Mouse (Mus musculus) hindbrain, embryonic 10.5 days (tissue): Measurements from ENCODE around the gene Spaca3. TPM values are rescaled to one million over a fixed set of nuclear protein-coding genes. Genes with fewer than 3 reads are reported as not detected.

Experiments
- DNase-seq: peaks from one replicate; pipeline ENCODE4 v3.0.0-alpha.2; 2017; ENCODE audit warnings: low spot score
- H3K27ac ChIP-seq: fragments of 300-500 bp; sonication (generic); 2 replicates; pipeline ENCODE4 v1.5.1; 2016; ENCODE audit warnings: mild to moderate bottlenecking, moderate library complexity
- H3K27me3 ChIP-seq: fragments of 300-500 bp; sonication (generic); 2 replicates; pipeline ENCODE4 v1.6.1; 2016; ENCODE audit warnings: mild to moderate bottlenecking; ENCODE audit not compliant: poor library complexity, insufficient read depth, severe bottlenecking
- H3K36me3 ChIP-seq: fragments of 300-500 bp; sonication (generic); 2 replicates; pipeline ENCODE4 v1.6.1; 2016; ENCODE audit warnings: mild to moderate bottlenecking, moderate library complexity
- H3K4me1 ChIP-seq: fragments of 300-500 bp; sonication (generic); replicated peaks from 2 replicates; pipeline ENCODE4 v1.6.1; 2016; ENCODE audit warnings: mild to moderate bottlenecking
- H3K4me3 ChIP-seq: fragments of 300-500 bp; sonication (generic); 2 replicates; pipeline ENCODE4 v1.5.1; 2016; ENCODE audit warnings: mild to moderate bottlenecking, moderate library complexity
- H3K9me3 ChIP-seq: fragments of 300-500 bp; sonication (generic); 2 replicates; pipeline ENCODE4 v1.6.1; 2016; ENCODE audit warnings: mild to moderate bottlenecking, moderate library complexity
- WGBS: fragments of 180-500 bp; shearing (Covaris S2); methylation state at CpG from one replicate; pipeline ENCODE4 v1.1.7; 2016; 5-methylcytosine and 5-hydroxymethylcytosine counted together
- polyA plus RNA-seq: library from polyadenylated mRNA; unstranded; fragments of >200 nt; fragmentation: Nextera tagmentation; extraction: Ambion mirVana; gene quantifications from 2 replicates; pipeline ENCODE4 v1.2.1, GENCODE M21; 2016

Spaca3 gene
- polyA plus RNA-seq, 1 experiment from 2014 or later: not detected

GRCm38 (mm10) chr11:80878026-80878425 lies 19.9 kb downstream of the Spaca3 start:
- Histone ChIP-seq H3K36me3 (no peaks in the 10 kb centered on the region), H3K9me3 (no peaks in the 10 kb centered on the region), H3K27ac (no peak overlapping the region), H3K4me3 (no peak overlapping the region), H3K27me3 (no peaks in the 10 kb centered on the region), H3K4me1 (peaks cover 7% of the 10 kb centered on the region)
- WGBS: 89% methylated on average over 2 of the region's 2 CpGs
- DNase-seq: no peak

- Histone ChIP-seq H3K27me3 (peaks cover 6% of the 10 kb centered on the region; the same call in 1 of the 2 replicates), H3K27ac (no peak overlapping the region), H3K4me3 (no peak overlapping the region), H3K36me3 (no peaks in the 10 kb centered on the region), H3K4me1 (peaks cover 2% of the 10 kb centered on the region), H3K9me3 (no peaks in the 10 kb centered on the region)
- 91% methylated on average over 7 of the region's 7 CpGs for WGBS
- no peak for DNase-seq
Measured at GRCm38 (mm10) chr11:80882229-80882810, 24.2 kb downstream of the Spaca3 start.

GRCm38 (mm10) chr11:80884521-80885231 lies 26.5 kb downstream of the Spaca3 start:
- Histone ChIP-seq H3K4me1 (peaks cover 8% of the 10 kb centered on the region; the same call in 1 of the 2 replicates), H3K9me3 (no peaks in the 10 kb centered on the region), H3K4me3 (no peak overlapping the region), H3K27ac (no peak overlapping the region), H3K36me3 (no peaks in the 10 kb centered on the region), H3K27me3 (peaks cover 16% of the 10 kb centered on the region; the same call in 1 of the 2 replicates)
- DNase-seq: no peak
- 86% methylated on average over 6 of the region's 6 CpGs for WGBS

- Histone ChIP-seq H3K4me3 (no peak overlapping the region), H3K27ac (no peak overlapping the region), H3K27me3 (peaks cover 26% of the 10 kb centered on the region; the same call in 1 of the 2 replicates), H3K4me1 (peaks cover 21% of the 10 kb centered on the region; the same call in 1 of the 2 replicates), H3K36me3 (no peaks in the 10 kb centered on the region), H3K9me3 (no peaks in the 10 kb centered on the region)
- no peak for DNase-seq
- WGBS: 87% methylated on average over 7 of the region's 7 CpGs
Measured at GRCm38 (mm10) chr11:80886365-80886764, 28.2 kb downstream of the Spaca3 start.

- DNase-seq: no peak
- Histone ChIP-seq H3K9me3 (no peaks in the 10 kb centered on the region), H3K27me3 (peaks cover 26% of the 10 kb centered on the region; the same call in 1 of the 2 replicates), H3K4me3 (no peak overlapping the region), H3K27ac (no peak overlapping the region), H3K4me1 (peaks cover 21% of the 10 kb centered on the region; the same call in 1 of the 2 replicates), H3K36me3 (no peaks in the 10 kb centered on the region)
- WGBS: 65% methylated on average over 3 of the region's 3 CpGs
Measured at GRCm38 (mm10) chr11:80887021-80887420, 28.9 kb downstream of the Spaca3 start.

GRCm38 (mm10) chr11:80889336-80890063 lies 31.3 kb downstream of the Spaca3 start:
- no peak overlapping the region for H3K4me3 ChIP-seq
- H3K36me3 ChIP-seq: no peaks in the 10 kb centered on the region
- DNase-seq: no peak
- WGBS: 6% methylated on average over 7 of the region's 7 CpGs
- H3K9me3 ChIP-seq: no peaks in the 10 kb centered on the region
- H3K27ac ChIP-seq: no peak overlapping the region
- H3K27me3 ChIP-seq: peaks cover 26% of the 10 kb centered on the region; the same call in 1 of the 2 replicates
- peaks cover 21% of the 10 kb centered on the region; the same call in 1 of the 2 replicates for H3K4me1 ChIP-seq

- Histone ChIP-seq H3K4me1 (0 out of 2 replicates have a peak, but pooled peaks cover 2% of the 10 kb centered on the region), H3K27ac (no peak overlapping the region), H3K36me3 (no peaks in the 10 kb centered on the region), H3K9me3 (no peaks in the 10 kb centered on the region), H3K4me3 (no peak overlapping the region), H3K27me3 (peaks cover 4% of the 10 kb centered on the region; the same call in 1 of the 2 replicates)
- DNase-seq: no peak
- WGBS: 89% methylated on average over 3 of the region's 3 CpGs
Measured at GRCm38 (mm10) chr11:80895853-80896252, 37.7 kb downstream of the Spaca3 start.

GRCm38 (mm10) chr11:80900555-80900954 lies 42.4 kb downstream of the Spaca3 start:
- 85% methylated on average over 4 of the region's 4 CpGs for WGBS
- no peak for DNase-seq
- Histone ChIP-seq H3K9me3 (no peaks in the 10 kb centered on the region), H3K27ac (no peak overlapping the region), H3K36me3 (no peaks in the 10 kb centered on the region), H3K4me3 (no peak overlapping the region), H3K27me3 (no peaks in the 10 kb centered on the region), H3K4me1 (0 out of 2 replicates have a peak, but pooled peaks cover 3% of the 10 kb centered on the region)

- WGBS: 77% methylated on average over 7 of the region's 7 CpGs
- Histone ChIP-seq H3K36me3 (no peaks in the 10 kb centered on the region), H3K27ac (no peak overlapping the region), H3K4me1 (0 out of 2 replicates have a peak, but pooled peaks cover 3% of the 10 kb centered on the region), H3K4me3 (no peak overlapping the region), H3K9me3 (no peaks in the 10 kb centered on the region), H3K27me3 (no peaks in the 10 kb centered on the region)
- DNase-seq: no peak
Measured at GRCm38 (mm10) chr11:80902664-80903063, 44.5 kb downstream of the Spaca3 start.

- no peaks in the 10 kb centered on the region for H3K27me3 ChIP-seq
- H3K27ac ChIP-seq: no peak overlapping the region
- H3K36me3 ChIP-seq: no peaks in the 10 kb centered on the region
- WGBS: 94% methylated on average over 10 of the region's 10 CpGs
- 0 out of 2 replicates have a peak, but pooled peaks cover 3% of the 10 kb centered on the region for H3K4me1 ChIP-seq
- H3K9me3 ChIP-seq: no peaks in the 10 kb centered on the region
- DNase-seq: no peak
- no peak overlapping the region for H3K4me3 ChIP-seq
Measured at GRCm38 (mm10) chr11:80903426-80903825, 45.3 kb downstream of the Spaca3 start.

- DNase-seq: peak; percentile 14
- Histone ChIP-seq H3K9me3 (no peaks in the 10 kb centered on the region), H3K36me3 (no peaks in the 10 kb centered on the region), H3K27ac (no peak overlapping the region), H3K4me1 (0 out of 2 replicates have a peak, but pooled peaks cover 3% of the 10 kb centered on the region), H3K4me3 (no peak overlapping the region), H3K27me3 (no peaks in the 10 kb centered on the region)
- 86% methylated on average over 2 of the region's 2 CpGs for WGBS
Measured at GRCm38 (mm10) chr11:80904559-80904958, 46.4 kb downstream of the Spaca3 start.

GRCm38 (mm10) chr11:80906456-80906855 lies 48.3 kb downstream of the Spaca3 start:
- no peaks in the 10 kb centered on the region for H3K27me3 ChIP-seq
- no peak overlapping the region for H3K4me3 ChIP-seq
- peak; percentile 58 for DNase-seq
- no peaks in the 10 kb centered on the region for H3K9me3 ChIP-seq
- H3K27ac ChIP-seq: no peak overlapping the region
- H3K4me1 ChIP-seq: 0 out of 2 replicates have a peak, but pooled peaks cover 3% of the 10 kb centered on the region
- no peaks in the 10 kb centered on the region for H3K36me3 ChIP-seq
- WGBS: 42% methylated on average over 4 of the region's 4 CpGs
